Mouse (Mus musculus): Measurements from ENCODE around the gene Ttll11.

The Ttll11 gene

GRCm38 (mm10) chr2:35830966-35831903, 148.5 kb downstream of the Ttll11 start:
- in situ Hi-C loops (cut with MboI, MseI): no loop called here

GRCm38 (mm10) chr2:35829136-35829535, 150.6 kb downstream of the Ttll11 start:
- in situ Hi-C loops (cut with MboI, MseI): no loop called here

- in situ Hi-C loops (cut with MboI, MseI): no loop called here
These were observed 151.8 kb downstream of the Ttll11 start for GRCm38 (mm10) chr2:35827886-35828285.

- in situ Hi-C loops (cut with MboI, MseI): no loop called here
These were observed 154.6 kb downstream of the Ttll11 start for GRCm38 (mm10) chr2:35825157-35825556.

GRCm38 (mm10) chr2:35823589-35823988, 156.1 kb downstream of the Ttll11 start:
- in situ Hi-C loops (cut with MboI, MseI): no loop called here

- in situ Hi-C loops (cut with MboI, MseI): no loop called here
These were observed 160.8 kb downstream of the Ttll11 start for GRCm38 (mm10) chr2:35818883-35819282.

GRCm38 (mm10) chr2:35816056-35816661, 163.6 kb downstream of the Ttll11 start:
- in situ Hi-C loops (cut with MboI, MseI): no loop called here

GRCm38 (mm10) chr2:35812561-35812933, 167.2 kb downstream of the Ttll11 start:
- in situ Hi-C loops (cut with MboI, MseI): no loop called here

GRCm38 (mm10) chr2:35811801-35812560, 167.7 kb downstream of the Ttll11 start:
- in situ Hi-C loops (cut with MboI, MseI): no loop called here

- in situ Hi-C loops (cut with MboI, MseI): no loop called here
These were observed 169.7 kb downstream of the Ttll11 start for GRCm38 (mm10) chr2:35810027-35810426.

- in situ Hi-C loops (cut with MboI, MseI): no loop called here
These were observed 170.6 kb downstream of the Ttll11 start for GRCm38 (mm10) chr2:35809141-35809540.

GRCm38 (mm10) chr2:35805881-35806280, 173.8 kb downstream of the Ttll11 start:
- in situ Hi-C loops (cut with MboI, MseI): no loop called here

GRCm38 (mm10) chr2:35803095-35803494, 176.6 kb downstream of the Ttll11 start:
- in situ Hi-C loops (cut with MboI, MseI): no loop called here

GRCm38 (mm10) chr2:35801759-35802158, 178.0 kb downstream of the Ttll11 start:
- in situ Hi-C loops (cut with MboI, MseI): no loop called here

GRCm38 (mm10) chr2:35799073-35799472, 180.6 kb downstream of the Ttll11 start:
- in situ Hi-C loops (cut with MboI, MseI): no loop called here

GRCm38 (mm10) chr2:35797998-35798397, 181.7 kb downstream of the Ttll11 start:
- in situ Hi-C loops (cut with MboI, MseI): no loop called here

GRCm38 (mm10) chr2:35789362-35790326, 190.1 kb downstream of the Ttll11 start:
- in situ Hi-C loops (cut with MboI, MseI): no loop called here

GRCm38 (mm10) chr2:35785877-35786276, 193.8 kb downstream of the Ttll11 start:
- in situ Hi-C loops (cut with MboI, MseI): no loop called here

GRCm38 (mm10) chr2:35783368-35783767, 196.3 kb downstream of the Ttll11 start:
- in situ Hi-C loops (cut with MboI, MseI): loop anchor here (5.0 kb wide), 1 partner anchor 81 kb away; no protein-coding TSS in a partner anchor

GRCm38 (mm10) chr2:35779266-35779665, 200.4 kb downstream of the Ttll11 start:
- in situ Hi-C loops (cut with MboI, MseI): no loop called here

GRCm38 (mm10) chr2:35776935-35777334, 202.8 kb downstream of the Ttll11 start:
- in situ Hi-C loops (cut with MboI, MseI): no loop called here
